Mouse (Mus musculus): Measurements from ENCODE around the gene Ninj2. TPM values are rescaled to one million over a fixed set of nuclear protein-coding genes. Genes with fewer than 3 reads are reported as not detected.

The Ninj2 gene
- total RNA-seq, 2 experiments from 2014 or later: not detected

DNA sequence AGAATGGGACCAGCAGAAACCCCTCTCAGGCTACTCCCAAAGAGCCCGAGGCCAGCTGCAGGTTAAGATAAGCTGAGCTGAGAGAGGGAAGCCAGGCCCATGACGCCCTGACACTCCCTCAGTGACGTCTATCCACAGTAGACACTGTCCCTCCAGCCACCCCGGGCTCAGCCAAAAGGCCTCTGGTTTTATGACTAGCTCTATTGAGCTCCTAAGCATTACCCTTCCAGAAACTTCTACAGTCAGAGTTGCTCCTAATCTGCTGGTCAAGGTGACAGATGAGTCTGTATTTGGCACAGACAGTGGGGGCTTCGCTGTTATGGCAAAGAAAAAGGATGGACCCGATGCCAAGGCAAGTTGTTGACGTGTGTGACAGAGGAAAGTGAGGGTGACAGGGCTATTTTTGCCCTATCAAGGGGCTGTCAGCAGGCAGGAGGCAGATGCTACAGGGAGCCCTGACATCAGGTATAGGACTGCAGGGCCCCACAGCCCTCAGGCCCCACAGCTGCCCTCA lies 81.5 kb downstream of the Ninj2 start:
- H3K27ac ChIP-seq: peak overlapping the region; percentile 62
- intact Hi-C loops (cut with DNase I): no loop called here
- TF ChIP-seq CTCF (IDR thresholded peaks at IDR 0.05): no peak

DNA sequence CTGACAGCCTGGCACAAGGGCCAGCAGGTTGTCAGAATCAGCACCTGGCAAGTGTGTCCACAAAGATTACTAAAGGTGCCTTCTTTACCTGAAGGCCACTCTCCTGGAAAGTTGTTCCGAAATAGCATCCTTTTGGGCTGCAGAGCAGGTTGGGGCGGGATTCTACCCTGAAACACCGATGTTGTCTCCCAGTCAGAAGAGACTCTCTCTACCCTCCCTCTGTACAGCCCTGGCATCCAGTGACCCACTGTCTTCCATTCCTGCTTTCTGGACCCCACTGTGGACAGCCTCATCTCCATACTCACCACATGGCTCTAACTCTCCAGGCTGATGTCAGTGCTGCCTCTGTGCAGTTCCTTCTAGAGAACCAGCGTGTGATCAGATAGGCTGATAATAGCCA lies 82.5 kb downstream of the Ninj2 start:
- no peak overlapping the region for H3K4me3 ChIP-seq
- DNase-seq: no peak
- H3K27ac ChIP-seq: no peak overlapping the region
- intact Hi-C loops (cut with DNase I): no loop called here
- no peak for TF ChIP-seq CTCF (IDR thresholded peaks at IDR 0.05)

More for the DNA sequence above, 81.5 kb downstream of the Ninj2 start:
- no peak overlapping the region for H3K4me3 ChIP-seq
- DNase-seq: peak; percentile 64

DNA sequence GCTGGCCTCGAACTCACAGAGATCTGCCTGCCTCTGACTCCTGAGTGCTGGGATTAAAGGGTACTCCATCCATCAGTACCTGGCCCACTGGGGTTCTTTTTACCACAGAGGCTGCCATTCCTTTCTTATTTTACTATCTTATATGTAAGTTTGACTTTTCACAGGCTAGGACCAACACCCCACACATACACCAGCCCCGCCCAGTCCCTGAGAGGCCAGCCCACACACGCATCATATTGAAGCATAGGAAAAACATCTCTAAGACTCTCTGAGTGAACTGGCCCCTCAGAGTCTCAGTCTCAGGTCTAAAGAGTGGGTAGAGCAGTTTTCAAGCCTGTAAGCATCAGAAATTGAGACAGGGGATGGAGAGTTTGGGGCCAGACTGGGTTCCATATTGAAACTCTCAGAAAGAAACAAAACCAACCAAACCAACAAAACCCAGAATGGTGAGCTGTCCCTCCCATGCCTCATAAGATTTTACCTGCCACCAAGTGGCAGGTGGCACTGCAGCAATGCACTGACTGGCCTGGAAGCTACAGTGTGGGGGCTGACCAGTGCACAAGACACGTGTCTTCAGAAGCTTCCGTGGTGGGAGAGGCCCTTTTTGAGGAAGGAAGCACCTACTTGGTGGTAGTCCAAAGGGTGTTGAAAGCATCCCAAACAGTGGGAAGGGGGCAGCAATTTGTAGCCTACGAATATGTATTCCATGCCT lies 86.0 kb downstream of the Ninj2 start:
- intact Hi-C loops (cut with DNase I): no loop called here
- no peak overlapping the region for H3K4me3 ChIP-seq
- H3K27ac ChIP-seq: peak overlapping the region; percentile 86; the same call in 1 of the 2 replicates
- no peak for TF ChIP-seq CTCF (IDR thresholded peaks at IDR 0.05)
- DNase-seq: no peak

DNA sequence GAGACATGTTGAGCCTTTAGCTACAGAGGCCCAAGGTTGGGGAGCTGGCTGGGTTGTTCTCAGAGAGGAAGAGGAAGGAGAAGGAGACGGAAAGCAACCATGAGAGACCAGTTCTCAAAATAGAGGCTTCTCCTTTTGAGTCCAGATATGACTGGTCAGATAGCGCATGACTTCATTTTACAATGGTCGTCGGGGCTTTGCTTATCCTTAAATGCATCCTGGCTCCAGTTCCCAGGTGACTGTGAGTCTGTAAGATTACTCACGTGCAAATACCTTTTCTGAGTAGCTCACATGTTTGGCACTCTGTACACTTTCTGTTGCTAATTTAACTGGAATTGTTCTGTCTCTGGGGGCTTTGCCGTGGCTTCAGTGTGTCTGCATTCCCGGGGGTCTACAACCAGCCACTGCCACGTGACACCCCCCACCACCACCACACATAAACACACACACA lies 86.6 kb downstream of the Ninj2 start:
- DNase-seq: no peak
- TF ChIP-seq CTCF (IDR thresholded peaks at IDR 0.05): no peak
- no peak overlapping the region for H3K4me3 ChIP-seq
- peak overlapping the region; percentile 86; the same call in 1 of the 2 replicates for H3K27ac ChIP-seq
- intact Hi-C loops (cut with DNase I): no loop called here

DNA sequence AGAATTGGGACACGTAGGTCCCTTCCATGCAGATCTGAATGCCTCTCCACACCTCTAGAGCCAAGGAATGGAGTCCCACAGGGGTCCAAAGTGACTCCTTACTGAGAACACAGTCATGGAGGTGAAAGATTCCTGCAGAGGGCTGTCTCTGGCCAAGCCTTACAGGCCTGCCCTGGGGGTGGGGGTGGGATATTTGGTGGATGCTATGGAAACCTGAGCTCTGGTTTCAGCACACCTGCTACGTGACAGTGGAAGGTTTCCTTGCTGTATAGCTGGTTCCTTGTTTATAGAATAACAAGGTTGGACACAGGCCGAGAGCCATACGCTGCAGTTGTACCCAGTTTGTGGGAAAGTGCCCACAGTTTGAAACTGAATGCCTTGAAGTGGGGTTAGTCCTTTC lies 87.3 kb downstream of the Ninj2 start:
- H3K4me3 ChIP-seq: no peak overlapping the region
- H3K27ac ChIP-seq: peak overlapping the region; percentile 86
- intact Hi-C loops (cut with DNase I): no loop called here
- DNase-seq: no peak
- TF ChIP-seq CTCF (IDR thresholded peaks at IDR 0.05): no peak

DNA sequence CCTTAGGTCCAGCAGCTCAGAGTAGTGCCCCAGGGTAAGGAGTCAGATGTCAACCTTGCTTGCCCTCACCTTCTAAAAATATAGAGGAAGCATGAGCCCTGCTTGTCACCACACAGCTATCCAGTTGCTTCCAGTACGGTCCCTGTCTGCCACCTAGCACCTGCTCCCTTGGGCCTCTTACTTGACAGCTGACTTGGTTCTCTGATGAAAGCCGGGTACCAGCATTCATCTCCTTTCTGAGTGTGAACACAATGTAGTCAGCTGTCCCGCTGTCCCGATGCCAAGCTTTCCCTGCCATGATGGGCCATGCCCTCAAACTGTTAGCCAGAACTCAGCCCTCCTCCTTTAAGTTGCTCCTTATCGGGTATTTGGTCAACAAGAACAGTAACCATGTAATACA lies 89.0 kb downstream of the Ninj2 start:
- Histone ChIP-seq H3K4me3 (peak overlapping the region; percentile 48; the same call in 1 of the 2 replicates), H3K27ac (peak overlapping the region; percentile 86)
- peak; percentile 87 for DNase-seq
- intact Hi-C loops (cut with DNase I): loop anchor here (2.0 kb wide), 1 partner anchor 33 kb away; no protein-coding TSS in a partner anchor
- TF ChIP-seq CTCF (IDR thresholded peaks at IDR 0.05): no peak

DNA sequence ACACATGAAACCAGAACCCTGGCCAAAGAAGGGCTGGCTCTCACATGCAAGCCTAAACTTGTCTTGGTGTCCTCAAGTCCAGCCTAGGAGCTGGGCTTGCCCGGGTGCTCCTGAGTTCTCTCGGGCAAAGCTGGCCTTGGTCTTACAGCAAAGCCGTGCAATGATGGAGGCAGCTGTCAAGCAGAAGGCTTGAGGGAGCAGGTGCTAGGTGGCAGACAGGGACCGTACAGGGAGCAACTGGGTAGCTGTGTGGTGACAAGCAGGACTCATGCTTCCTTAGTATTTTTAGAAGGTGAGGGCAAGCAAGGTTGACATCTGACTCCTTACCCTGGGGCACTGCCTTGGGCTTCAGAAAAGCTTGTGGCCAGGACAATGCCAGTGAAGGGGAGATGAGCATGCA lies 90.6 kb downstream of the Ninj2 start:
- H3K27ac ChIP-seq: peak overlapping the region; percentile 86
- intact Hi-C loops (cut with DNase I): loop anchor here (2.0 kb wide), 2 partner anchors 35 to 145 kb away; partner anchors contain the start of gene Wnk1
- DNase-seq: peak; percentile 85
- no peak overlapping the region for H3K4me3 ChIP-seq
- no peak for TF ChIP-seq CTCF (IDR thresholded peaks at IDR 0.05)

DNA sequence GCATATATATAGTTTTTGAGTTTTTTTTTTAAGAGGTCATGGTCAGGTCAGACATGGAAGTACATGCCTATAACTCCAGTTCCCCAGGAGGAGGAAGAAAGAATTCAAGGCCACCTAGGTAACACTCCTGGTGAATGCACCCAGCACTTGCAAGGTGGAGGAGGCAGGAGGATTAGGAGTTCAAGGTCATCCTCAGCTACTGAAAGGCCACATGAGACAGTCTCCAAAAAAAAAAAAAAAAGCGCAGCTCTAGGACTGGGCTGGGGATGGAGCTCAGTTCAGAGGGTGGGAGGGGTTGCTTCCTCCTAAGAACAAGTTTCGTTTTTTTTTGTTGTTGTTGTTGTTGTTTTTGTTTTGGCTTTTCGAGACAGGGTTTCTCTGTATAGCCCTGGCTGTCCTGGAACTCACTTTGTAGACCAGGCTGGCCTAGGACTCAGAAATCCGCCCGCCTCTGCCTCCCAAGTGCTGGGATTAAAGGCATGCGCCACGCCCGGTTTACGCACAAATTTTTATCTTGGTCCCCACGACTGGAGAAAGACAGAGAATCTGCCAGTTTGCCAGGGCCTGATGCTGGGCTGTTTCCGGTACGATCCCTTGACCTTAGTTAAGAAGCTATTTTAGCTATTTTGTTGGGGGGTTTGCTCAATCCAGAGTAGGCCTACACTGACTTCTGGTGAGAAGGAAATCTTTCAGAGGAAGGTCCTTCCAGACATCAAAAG lies 92.0 kb downstream of the Ninj2 start:
- TF ChIP-seq CTCF (IDR thresholded peaks at IDR 0.05): no peak

DNA sequence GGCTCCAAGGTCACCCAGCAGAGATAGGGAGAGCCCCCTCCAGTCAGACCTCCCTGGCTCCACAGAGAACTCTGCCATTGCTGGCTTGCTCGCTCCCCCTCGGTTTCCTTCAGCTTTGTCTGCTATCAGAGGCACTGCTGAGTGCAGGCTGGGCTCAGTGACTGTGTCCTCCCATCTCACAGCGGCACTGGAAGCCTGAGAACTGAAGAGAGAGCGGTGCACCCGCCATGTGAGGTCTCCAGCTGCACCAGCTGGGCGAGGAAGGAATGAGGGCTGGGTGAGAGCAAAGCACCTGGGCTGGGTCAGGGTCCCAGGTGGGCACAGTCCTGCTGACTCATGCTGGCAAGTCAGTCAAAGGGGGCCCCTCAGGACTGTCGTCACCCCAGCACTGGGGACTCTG lies 92.6 kb downstream of the Ninj2 start:
- intact Hi-C loops (cut with DNase I): loop anchor here (2.0 kb wide), 1 partner anchor 147 kb away; the partner anchor contains the start of gene Wnk1
- no peak for TF ChIP-seq CTCF (IDR thresholded peaks at IDR 0.05)
- H3K27ac ChIP-seq: peak overlapping the region; percentile 86

More for the DNA sequence above, 92.0 kb downstream of the Ninj2 start:
- H3K27ac ChIP-seq: peak overlapping the region; percentile 86
- no peak for DNase-seq
- no peak overlapping the region for H3K4me3 ChIP-seq
- intact Hi-C loops (cut with DNase I): loop anchor here (2.0 kb wide), 1 partner anchor 146 kb away; the partner anchor contains the start of gene Wnk1

DNA sequence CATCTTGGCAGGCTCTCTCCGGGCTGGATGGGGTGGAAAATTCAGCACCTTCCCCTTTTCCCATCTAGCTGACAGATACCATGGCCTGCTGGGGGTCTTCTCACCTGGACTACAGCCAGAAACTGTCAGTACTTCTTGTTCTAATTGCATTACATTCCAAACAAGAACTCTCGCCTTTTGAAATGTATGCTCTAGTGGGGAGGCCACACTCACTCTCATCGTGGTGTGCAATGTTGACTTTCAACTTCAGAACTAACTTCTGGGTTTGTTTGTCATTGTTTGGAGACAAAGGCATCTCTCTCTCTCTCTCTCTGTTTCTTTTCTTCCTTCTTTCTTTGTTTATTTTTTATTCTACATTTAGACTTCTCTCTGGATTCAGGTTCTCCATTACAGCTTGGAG lies 93.4 kb downstream of the Ninj2 start:
- no peak for TF ChIP-seq CTCF (IDR thresholded peaks at IDR 0.05)
- DNase-seq: no peak
- no peak overlapping the region for H3K4me3 ChIP-seq
- intact Hi-C loops (cut with DNase I): no loop called here
- H3K27ac ChIP-seq: no peak overlapping the region

More for the DNA sequence above, 92.6 kb downstream of the Ninj2 start:
- H3K4me3 ChIP-seq: no peak overlapping the region
- no peak for DNase-seq

DNA sequence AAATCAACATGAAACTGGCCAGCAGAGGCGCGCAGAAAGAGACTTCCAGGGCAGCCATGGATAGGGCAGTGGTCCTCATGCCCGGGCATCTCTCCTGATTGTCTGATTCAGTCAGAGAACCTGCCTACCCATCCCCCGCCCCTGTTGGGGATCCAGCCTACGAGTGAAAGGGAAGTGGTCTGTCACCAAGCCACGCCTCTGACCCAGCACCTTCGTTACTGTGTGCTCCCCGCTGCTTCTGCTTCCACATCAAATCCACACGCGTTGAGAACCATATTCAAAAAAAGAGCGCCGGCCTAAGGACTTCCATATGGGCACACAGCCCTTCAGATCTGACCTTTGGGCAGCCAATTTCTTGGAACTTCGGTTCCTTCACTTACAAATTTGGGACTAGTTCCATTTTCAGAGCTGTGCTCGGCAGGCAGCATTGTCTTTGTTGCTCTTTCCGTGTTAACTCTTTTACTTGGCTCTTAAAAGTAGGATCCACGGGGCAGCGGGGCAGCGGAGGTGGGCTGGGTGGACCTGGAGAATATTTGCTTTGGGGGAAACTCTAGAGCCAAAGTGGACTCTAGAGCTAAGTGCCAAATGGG lies 94.5 kb downstream of the Ninj2 start:
- peak; percentile 49 for DNase-seq
- no peak for TF ChIP-seq CTCF (IDR thresholded peaks at IDR 0.05)
- H3K4me3 ChIP-seq: peak overlapping the region; percentile 41
- intact Hi-C loops (cut with DNase I): no loop called here
- H3K27ac ChIP-seq: peak overlapping the region; percentile 87

DNA sequence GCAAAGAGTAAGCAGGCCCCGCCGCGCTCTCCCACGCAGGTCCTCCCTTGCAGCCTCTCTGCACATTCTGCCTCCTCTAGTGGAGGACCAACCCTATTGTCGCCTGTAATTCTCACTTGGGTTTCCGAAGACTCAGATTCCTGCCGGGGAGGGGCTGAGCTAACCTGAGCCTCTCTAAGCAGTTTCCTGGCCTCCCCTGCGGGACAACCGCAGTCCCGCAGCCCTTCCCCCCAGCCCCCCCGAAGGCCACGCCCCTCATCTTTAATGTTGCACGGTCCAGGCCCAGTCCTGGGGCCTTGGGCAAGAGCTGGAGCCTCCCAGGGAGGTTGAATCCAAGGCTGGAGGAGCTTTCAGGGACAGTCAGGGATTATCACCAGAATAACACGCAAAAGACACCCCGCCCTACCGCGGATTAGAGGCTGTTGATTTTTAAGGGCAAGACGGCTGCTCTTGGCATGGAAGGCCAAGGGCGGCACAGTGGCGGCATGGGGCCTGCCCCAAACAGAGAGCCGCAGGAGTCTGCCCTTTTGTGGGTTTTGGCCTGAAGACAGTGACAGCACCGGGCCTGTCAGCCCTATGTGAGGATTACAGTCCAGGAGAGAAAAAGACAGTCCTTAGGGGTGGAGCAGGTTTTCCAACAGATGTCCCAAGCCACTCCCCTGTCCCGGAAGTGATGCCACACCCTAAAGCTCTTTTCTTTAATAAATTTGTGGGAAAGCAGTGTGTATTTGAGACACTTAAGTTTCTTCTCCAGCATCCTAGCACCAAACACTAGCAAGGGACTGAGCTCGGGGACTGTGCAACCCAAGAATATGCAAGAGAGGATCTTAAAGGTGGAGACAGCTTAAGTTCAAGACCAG lies 95.5 kb downstream of the Ninj2 start:
- TF ChIP-seq CTCF (IDR thresholded peaks at IDR 0.05): peak; percentile 36
- Histone ChIP-seq H3K27ac (peak overlapping the region; percentile 87), H3K4me3 (peak overlapping the region; percentile 13)
- intact Hi-C loops (cut with DNase I): no loop called here
- peak; percentile 64 for DNase-seq
